In genomic region chr3:65379884-65380539, GRCm38 (mm10) we compare ENCODE assay signal across 8 mouse cellular contexts. TPM values are rescaled to one million over a fixed set of nuclear protein-coding genes. Genes with fewer than 3 reads are reported as not detected.
DNase-seq lines count a peak whose midpoint lies in the region; ATAC-seq lines count a peak whose summit lies in the region.
"Had no signal": no experiment of that assay in that cellular context is flagged by ENCODE, and none has a peak within 500 bp of the region (broad histone marks: within the 10 kb centered on the region; RNA-seq: fewer than 3 reads in every experiment).

No protein-coding gene starts in this region.

- H3K4me2 ChIP-seq in kidney, embryonic 14.5 days (replicated peaks; ENCODE audit: low read depth, low read length) = no peak overlapping the region
- H3K4me2 ChIP-seq: lung, embryonic 15.5 days had no signal

- H3K4me1 ChIP-seq in kidney, embryonic 14.5 days (ENCODE audit: control insufficient read depth, insufficient read depth, low read length) = no peaks in the 10 kb centered on the region
- H3K4me1 ChIP-seq: lung, embryonic 15.5 days had no signal

- H3K36me3 ChIP-seq in kidney, embryonic 14.5 days (ENCODE audit: control insufficient read depth, insufficient read depth, low read length) = peaks cover 62% of the 10 kb centered on the region

- no peak for ATAC-seq in kidney, embryonic 14.5 days (ENCODE audit: low FRiP score, low TSS enrichment)

- H3K27ac ChIP-seq in kidney, embryonic 14.5 days (ENCODE audit: low read depth, low read length) = no peak overlapping the region
- H3K27ac ChIP-seq: lung, embryonic 15.5 days had no signal

- H3K9ac ChIP-seq in kidney, embryonic 14.5 days (ENCODE audit: low read depth, low read length) = no peak overlapping the region
- H3K9ac ChIP-seq: lung, embryonic 15.5 days had no signal

- DNase-seq in kidney, adult 18-20 months = peak; percentile 40
- peak; percentile 32 for DNase-seq in urinary bladder, postnatal 25 days (ENCODE audit: low spot score)
- no peak for DNase-seq in urinary bladder, postnatal 10 days (ENCODE audit: low spot score)
- DNase-seq in c-Kit-positive CD71-negative TER-119-negative erythroid progenitor cells, embryonic 14.5 days (ENCODE audit: low read depth) = peak; percentile 30
- DNase-seq in induced T-regulatory cell, adult 2 months (ENCODE audit: low read depth) = peak; percentile 59
- peak; percentile 63 for DNase-seq in retina, embryonic 14.5 days (ENCODE audit: low spot score)

- H3K4me3 ChIP-seq in kidney, embryonic 14.5 days (ENCODE audit: low read length) = no peak overlapping the region
- H3K4me3 ChIP-seq: lung, embryonic 15.5 days had no signal

- H3K9me3 ChIP-seq in kidney, embryonic 14.5 days (ENCODE audit: control insufficient read depth, low read length) = no peaks in the 10 kb centered on the region
- H3K9me3 ChIP-seq: lung, embryonic 15.5 days had no signal

- 83% methylated on average over 4 of the region's 4 CpGs for WGBS in kidney, embryonic 14.5 days

- H3K27me3 ChIP-seq in kidney, embryonic 14.5 days (ENCODE audit: control insufficient read depth, insufficient read depth, low read length) = no peaks in the 10 kb centered on the region
- H3K27me3 ChIP-seq: lung, embryonic 15.5 days had no signal

RNA-seq across cellular contexts. Expression of gene Ssr3, which starts 12.4 kb away (rescaled TPM):
- polyA plus RNA-seq in kidney, embryonic 14.5 days (2014; fragmentation: Nextera tagmentation; extraction: Ambion mirVana) = 250 and 323 TPM in 2 replicates
